Mouse (Mus musculus) ovary, postnatal 36 days (tissue): ENCODE results near the gene Caly.
A peak's percentile ranks its signal among the peaks of the same experiment; 100 is the strongest.

Experiments
- DNase-seq: peaks from one replicate; pipeline ENCODE4 v3.0.0; 2022; ENCODE audit warnings: low spot score, mixed read lengths

Gene Caly

DNA sequence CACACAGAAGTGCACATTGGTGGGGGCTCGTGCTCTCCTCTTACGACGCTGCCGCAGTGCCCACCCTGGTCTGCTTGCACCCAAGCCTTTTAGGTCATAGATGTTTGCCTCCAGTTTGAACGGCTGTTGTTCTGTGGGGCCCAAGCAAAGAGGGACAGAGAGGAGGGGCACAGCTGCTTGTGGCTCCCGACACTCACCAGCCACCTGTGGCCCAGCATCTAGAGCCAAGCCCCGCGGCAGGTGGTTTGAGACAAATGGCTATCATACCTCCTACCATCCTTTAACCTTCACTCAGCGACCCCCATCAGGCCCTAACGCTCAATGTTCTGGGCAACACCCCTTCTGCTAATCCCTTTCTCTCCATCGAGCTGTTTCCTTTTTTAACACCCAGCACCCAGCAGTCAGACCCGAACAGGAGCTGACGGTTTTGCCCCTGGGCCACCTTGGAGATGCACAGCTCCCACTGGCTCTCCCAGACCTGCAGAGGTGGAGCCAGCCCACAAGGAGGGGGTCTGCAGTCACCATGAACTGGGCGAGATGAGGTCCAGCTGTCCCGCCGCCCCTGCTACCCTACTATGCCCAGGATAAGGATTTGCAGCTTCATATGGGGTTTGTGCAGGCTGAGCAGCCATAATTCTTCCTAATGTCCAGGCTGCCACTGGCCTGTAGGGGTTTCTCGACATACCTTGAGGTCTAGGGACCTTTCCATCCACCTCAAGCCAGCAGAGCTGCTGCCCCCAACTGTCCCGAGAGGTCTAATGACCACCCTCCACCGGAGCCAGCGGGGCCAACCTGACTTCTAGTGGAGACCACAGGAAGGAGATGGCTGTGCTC is 723 bp downstream of the Caly start:
- DNase-seq = no peak

DNA sequence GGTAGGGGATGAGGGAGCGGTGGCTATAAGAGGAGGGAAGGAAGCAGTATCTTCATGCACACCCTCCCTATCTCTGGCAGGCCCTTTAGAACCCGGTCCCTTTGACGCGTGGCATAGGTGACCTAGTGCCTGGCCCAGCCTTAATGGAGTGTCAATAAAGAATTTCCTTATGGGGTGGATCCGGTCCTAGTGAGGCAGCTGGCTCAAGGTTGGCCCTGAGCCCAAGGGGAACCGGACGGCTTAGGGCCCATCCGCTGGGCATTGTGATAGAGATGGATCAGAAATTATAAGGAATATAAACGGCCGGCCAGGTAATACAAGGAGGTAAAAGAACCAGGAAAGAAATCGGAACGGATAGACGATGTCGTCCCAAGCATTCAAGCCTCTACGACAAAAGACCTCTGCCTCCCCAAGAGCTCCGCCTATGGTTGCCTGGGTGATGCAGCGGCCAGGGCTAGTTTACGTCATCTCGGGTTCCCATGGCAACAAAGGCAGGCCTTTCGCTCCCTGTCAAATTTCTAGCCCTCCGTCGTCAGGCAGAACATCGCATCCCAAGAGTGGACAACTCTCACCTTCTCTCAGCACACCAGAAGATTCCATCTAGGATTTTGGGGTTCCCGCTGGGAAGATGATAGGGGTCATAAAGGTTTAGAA is 1.7 kb downstream of the Caly start:
- peak; percentile 71 for DNase-seq

DNA sequence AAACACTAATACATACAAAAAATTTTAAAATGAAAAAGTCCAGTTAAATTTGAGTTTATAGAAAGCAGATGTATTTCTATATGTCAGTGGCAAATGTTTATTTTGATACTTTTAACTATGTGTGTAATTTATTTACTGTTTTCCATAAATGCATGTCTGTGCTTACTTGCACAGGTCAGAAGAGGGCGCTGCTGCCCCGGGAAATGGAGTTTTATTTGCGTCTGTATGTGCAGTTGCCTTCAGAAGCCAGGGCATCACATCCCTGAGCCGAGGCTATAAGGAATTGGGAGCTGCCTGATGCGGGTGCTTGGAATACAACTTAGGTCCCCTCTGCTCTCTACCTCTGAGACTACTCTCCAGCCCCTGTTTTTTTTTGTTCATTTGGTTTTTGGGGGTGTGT is 3.6 kb downstream of the Caly start:
- peak; percentile 62 for DNase-seq

DNA sequence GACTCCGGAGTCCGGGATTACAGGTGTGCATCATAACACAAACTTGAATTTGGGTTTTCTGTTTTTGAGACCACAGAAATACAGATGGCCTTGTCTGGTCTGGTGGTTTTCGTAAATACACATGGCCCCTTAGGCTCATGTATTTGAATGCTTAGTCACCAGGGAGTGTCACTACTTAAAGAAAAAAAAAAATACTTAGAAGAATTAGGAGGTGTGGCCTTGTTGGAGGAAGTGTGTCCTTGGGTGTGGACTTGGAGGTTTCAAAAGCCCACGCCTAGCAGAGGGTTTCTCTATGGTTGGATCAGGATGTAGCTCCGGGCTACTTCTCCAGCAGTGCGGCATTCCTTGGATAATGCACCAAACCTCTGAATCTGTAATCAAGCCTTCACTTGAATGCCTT is 4.7 kb downstream of the Caly start:
- DNase-seq = no peak

DNA sequence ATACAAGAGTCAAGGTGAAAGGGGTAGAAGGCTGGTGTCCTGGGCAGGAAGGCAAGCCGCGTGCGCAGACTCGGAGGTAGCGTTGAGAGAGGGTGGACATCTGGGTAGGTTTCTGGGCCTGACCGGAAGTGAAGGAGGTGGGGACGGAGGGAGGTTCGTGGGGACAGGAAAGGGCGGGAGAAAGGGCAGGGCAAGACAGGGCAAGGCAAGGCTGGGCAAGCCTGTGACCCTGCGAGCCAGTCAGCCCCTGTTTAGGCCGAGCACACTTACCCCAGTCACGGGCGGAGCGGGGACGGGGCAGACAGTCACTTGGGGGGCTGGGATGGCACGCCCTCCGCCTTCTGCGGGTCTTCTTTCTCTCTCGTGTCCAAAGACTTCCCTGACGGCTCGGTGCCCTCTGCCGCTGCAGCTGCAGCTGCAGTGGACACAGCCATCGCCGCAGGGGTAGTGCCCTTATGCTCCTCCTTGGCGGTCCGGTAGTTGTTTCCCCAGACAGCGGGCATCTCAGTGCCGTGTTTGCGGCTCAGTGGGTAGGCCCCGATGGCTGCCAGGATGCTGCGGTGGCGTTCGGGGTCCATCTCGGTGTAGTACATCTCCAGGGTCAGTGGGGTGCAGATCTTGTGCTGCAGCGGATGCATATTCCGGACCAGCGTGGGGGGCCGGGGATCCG is 12.2 kb downstream of the Caly start:
- DNase-seq = no peak

DNA sequence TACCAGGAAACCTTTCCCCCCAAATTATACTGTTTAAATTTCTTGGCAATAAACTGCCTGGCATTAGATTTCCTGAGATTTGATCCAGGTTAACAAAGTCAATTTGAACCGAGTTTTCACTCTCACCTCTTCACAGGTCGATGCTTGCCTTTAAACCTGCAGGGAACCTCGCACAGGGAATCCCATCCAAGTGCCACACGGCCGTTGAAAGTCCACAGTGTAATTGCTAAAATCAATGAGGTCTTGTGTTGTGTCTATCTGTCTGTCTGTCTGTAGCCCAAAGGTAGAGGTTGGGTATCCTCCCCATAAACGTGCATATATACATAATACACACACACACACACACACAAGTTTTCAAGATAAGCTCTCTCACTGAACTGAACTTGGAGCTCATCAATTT is 15.0 kb downstream of the Caly start:
- no peak for DNase-seq

DNA sequence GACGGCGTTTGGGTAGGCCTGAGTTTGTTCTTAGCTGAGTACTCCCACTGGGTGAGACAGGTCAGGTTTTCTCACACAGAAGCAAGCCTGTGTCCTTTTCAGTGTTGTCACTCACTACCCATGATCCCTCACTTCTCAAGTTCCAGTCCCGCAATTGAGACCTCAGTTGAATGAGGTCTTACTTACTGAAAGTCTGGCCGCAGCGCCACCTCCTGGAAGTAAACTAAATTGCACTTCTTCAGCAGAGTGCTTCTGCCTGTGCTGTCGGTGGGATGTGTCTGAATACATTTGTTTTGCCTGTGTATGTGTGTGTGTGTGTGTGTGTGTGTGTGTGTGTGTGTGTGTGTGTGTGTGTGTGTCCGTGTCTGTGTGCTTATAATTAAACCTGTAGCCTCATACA is 19.3 kb downstream of the Caly start:
- DNase-seq = peak; percentile 49

DNA sequence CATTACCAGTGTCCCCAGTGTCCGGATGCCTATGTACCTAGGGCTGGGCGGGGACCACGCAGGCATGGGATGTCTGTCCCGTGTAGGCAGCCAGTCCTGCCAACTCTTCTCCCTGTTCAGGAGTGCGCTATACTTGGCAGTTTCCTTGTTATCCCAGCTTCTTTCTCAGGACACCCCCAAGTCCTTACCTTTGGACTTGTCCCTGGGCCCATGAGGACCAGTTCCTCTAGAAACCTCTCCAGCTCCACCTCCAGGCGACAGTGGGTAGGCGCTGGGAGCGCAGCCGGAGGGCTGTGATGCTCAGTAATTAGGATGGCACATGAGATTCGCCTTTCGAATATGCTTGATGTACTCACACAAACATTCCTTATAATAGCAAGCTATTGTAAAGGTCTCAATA is 20.0 kb downstream of the Caly start:
- DNase-seq = peak; percentile 45

DNA sequence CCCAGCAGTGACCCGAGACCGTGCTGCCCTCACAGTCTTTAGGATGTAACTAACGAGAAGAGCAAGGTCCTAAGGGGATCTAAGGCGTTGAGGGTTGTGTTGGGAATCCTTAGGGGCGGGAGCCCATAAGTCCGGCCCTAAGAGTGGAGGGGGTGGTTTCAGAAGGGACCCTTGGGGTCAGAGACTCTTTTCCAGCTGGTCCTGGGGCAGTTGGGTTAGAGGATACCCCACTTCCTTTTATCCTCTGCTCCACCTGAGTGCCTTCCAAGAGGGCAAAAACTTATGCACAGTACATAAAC is 20.6 kb downstream of the Caly start:
- no peak for DNase-seq

DNA sequence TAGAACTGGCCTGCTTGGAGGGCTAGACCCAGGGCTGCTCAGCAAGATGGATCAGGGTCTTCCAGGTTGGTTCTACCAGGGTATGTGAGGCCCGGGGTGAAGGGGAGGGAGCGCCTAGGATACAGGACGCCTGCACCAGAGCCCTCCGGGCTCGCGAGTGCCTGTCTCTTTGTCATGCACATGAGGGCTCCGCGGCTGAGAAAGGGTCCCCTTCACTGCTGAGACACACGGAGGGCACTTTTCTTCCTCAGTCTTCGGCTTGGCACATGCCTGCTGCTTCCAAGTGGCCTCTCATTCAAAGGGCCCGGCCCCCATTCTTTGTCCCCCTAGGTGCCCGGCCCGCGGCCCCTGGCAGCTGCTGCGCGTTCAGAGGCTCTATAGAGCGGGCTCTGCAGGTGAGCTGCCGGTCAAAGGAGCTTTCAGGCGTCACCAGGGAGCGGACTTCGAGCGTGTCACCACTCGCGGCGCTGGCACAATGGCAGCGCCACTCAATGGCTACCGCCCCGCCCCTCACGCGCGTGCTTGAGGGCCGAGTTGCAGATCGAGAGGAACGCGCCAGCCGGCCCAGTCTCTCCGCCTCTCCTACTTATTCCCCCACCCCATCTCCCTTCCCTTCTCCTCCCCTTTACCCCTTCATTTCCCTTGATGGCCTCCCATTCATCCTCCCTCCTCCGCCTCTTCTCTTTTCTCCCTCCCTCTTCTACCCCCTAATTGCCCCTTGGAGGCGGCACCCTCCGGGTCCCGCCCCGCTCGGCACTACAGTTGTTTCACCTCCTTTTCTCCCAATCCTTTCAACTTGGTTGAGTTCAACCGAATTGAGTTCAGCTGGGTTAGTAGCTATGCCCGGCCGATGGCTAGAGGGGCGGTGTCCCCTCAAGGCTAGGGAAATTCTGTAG is 21.2 kb downstream of the Caly start:
- peak; percentile 43 for DNase-seq

DNA sequence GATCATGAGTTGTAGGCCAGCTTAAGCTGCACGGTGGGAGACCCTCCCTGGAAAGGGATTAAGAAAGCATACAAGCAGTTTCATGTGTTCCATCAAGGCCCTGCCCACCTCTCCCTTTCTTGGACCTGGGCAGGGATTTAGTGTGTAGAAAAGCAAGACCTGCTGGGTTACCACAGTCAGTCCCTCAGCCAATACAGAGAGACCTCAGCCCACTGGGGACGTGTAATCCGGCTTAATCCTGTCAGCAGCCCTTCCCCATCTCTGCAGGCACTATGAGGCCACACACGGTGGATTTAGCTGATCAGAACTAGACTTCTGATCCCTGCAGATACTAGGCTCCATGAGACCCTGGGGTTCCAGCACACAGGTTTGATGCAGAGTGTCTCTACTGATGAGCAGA is 22.7 kb downstream of the Caly start:
- DNase-seq = no peak

DNA sequence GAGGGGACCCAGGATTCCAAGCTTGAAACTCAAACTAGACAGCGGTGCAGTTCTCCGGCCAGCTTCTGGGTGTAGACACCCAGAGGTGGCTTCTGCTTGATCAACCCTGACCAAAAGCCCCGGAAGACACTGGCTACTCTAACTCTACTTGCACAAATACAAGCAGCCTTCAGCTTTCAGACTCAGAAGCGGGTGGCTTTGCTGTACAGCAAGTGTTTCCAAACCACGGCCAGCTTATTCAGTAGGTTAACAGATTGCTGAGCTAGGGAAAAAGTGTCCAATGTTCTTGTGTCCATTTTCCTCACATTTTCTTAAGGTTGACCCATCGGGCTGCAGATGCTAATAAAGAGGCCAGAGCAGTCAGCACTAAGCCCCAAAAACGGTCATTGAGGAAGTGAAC is 23.8 kb downstream of the Caly start:
- no peak for DNase-seq

DNA sequence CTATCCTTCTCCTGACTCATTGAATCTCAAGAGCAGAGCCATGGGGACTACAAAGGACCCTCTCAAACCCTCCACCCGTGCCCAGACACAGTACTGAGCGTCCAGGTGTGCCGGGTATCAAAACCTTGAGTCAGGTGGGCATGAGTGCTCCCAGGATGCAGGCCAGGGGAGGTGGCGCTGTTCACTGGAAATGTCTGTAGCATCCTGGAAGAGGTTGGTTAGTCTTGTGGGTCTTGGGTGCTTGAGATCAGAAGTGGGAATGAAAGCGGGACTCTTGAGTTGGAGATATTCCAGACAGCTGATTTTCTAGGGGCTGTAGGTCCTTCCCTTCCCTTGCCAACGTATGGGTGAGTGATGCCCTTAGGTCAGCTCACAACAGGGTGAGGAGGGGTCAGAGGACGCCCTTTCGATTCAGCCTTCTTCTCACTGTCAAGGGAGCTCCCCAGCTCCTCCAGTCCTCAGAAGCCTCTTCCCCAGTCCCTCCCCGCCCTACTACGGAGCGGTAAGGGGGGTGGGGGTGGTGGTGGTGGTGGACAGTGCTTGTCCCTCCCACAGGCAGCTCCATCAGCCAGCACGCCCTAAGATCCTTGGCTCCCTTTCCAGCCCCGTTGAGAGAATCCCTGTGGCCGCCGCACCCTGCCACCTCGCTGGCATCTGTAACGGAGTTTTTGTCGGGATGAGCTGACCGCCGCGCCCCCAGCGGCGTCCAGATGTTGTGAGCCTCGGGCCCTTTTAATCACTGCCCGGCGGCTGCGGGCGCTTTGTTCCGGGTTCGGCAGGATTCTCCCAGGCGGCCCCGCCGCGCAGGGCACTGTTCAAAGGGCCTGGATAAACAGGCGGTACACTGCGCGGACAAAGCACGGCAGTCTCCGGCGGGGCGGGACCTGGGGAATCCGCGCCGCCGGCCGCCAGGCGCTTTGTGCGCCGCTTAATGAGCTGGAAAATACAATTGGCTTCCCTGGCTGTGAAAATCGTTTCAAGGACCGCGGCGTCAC is 24.6 kb downstream of the Caly start:
- peak; percentile 51 for DNase-seq

DNA sequence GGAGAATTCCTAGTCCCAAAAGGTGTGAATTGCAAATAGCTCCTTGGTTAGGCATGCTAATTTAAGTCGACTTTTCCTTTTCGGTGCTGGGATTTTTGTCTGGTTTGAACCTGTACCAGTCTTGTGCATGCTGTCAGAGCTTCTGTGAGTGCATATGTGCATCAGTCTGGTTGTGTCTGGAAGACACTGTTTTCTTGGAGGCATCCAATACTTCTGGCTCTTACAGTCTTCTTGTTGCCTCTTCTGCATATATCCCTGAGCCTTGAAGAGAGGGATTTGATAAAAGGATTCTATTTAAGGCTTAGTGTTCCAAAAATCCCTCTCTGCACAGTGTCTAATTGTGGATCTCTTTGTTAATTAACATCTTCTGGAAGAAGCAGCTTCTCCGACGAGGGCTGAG is 28.2 kb downstream of the Caly start:
- no peak for DNase-seq

DNA sequence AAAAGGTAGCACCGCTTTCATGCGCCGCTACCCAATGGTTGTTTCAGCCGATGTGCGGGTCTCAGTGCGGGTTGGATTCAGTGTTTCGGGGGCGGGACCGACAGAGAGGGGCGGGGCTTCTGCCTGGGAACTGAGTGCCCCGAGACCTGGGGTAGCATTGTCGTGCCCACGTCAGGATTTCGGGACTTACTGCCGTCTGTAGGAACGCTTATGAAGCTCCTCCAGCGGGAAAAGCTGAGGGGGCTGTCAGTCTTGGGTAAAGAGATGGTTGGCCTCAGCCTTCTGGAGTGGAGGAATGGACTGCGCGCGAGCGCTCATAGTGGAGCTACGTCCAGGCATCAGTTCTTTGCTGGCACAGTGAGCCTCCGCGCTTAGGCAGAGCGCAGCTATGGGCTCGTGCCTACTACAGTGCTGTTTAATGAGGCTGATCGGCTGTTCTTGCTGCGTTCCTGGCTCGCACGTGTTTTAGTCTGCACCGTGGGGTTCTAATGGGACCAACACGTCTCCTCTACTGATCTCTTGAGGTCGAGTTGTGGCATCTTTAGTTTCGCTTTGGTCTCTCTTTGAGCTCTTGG is 33.1 kb downstream of the Caly start:
- peak; percentile 41 for DNase-seq

DNA sequence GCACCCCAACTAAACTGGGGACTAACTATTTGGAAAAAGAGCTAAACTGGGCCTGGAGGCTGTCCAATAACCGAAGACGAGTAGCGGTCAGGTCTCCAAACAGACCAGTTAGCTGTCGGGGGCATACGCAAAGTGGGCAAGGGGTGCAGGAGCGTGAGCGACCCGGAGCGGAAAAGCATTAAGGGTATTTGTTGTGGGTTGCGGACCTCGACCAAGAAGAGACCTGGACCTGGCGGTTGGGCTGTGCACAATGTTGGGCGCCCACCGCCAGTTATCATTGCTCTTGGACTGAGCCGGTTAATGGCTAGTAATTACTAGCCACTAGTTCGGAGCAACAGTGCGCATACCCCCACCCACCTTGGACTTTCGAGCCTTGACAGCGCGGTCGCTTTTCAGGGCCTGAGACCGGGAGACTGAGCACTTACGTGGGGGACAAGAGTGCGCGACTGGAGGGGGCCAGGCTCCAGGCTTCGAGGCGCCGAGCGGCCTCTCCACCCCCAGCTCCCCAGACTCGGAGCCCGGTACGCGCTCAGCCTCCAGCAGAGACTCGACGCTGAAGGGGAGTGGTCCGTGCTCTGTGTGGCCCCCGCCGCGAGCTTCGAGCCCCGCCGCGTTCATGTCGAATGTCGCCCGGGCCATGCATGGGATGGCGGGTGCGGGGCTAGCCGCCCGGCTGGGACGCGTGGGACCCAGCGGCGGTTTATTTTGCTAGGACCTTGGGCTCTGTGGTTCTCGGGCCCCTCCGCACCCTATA is 33.8 kb downstream of the Caly start, which contains the start of gene Msx3:
Msx3 (minus strand) TSS at position 729 of the 754 bp plus-strand sequence.
- DNase-seq = no peak

DNA sequence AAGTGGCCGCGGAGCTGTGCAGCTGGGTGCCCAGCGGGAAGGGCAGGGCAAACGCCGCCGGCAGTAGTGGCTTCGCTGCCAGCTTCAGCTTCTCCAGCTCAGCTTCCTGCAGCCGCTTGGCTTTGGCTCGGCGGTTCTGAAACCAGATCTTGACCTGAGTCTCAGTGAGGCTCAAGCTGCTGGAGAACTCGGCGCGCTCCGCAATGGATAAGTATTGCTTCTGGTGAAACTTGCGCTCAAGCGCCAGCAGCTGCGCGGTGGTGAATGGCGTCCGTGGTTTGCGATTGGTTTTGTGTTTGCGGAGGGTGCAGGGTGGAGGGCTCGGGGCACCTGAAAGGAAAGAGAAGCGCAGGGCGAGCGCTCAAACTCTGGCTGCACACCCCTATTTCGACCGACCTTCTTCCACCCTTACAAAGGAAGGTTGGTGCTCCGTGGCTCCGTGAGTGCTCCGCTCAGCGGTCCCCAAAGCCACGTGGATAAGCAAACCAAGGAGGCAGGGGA is 34.5 kb downstream of the Caly start:
- no peak for DNase-seq

DNA sequence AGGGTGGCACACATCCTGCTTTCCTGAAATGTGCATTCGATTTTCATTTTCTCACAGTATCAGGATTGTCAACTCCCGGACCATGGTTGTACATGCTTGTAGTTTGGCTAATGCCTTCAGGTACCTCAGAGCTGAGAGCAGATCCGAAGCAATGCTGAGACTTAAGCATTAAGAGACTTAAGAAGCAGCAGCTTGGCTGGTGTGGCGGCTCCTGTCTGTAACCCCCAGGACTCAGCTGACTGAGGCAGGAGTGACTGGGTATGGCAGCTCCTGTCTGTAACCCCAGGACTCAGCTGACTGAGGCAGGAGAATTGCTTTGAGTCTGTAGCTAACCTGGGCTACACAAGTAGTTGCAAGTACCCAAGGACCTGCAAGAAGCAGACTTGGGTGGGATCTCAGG is 36.8 kb downstream of the Caly start:
- DNase-seq = no peak

DNA sequence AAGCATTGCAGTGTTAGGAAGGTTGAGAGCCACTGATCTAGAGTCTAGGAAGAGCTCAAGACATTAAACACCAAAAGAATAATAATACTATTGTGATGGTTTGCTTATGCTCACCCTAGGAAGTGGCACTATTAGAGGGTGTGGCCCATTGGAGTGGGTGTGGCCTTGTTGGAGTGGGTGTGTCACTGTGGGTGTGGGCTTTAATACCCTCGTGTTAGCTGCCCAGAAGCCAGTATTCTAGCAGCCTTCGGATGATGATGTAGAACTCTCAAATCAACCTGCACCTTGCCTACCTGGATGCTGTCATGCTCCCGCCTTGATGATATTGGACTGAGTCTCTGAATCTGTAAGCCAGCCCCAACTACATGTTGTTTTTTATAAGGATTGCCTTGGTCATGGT is 39.6 kb downstream of the Caly start:
- no peak for DNase-seq

DNA sequence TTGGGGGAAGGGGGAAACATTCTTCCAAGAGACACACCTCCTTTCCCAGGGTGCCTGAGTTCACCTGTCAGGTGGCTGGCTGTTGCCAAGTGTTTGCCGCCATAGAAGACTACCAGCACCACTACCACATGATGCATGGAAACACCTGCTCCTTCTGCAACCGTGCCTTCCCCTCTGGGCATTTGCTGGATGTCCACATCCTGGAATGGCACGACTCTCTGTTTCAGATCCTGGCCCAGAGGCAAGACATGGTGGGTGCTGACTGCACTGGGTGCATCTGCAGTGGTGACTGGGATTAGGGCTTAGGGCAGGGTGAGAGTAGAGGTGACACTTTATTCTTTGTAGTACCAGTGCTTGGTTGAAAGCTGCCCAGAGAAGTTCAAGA is 45.2 kb downstream of the Caly start:
- no peak for DNase-seq
